Mouse (Mus musculus) liver, embryonic 14.5 days (tissue): Measurements from ENCODE around the gene Tgfbr1. TPM values are rescaled to one million over a fixed set of nuclear protein-coding genes. Genes with fewer than 3 reads are reported as not detected.

Experiments
- ATAC-seq: fragments of 200-750 bp; cut with Nextera tagmentation; 2 replicates; pipeline ENCODE4 v1.8.0; 2017; ENCODE audit warnings: moderate number of reproducible peaks, mild to moderate bottlenecking, moderate library complexity; ENCODE audit not compliant: insufficient read depth
- DNase-seq, 3 experiments: peaks; one replicate each; pipeline ENCODE4 v3.0.0-alpha.2; 2012 to 2013; ENCODE audit warnings: low read depth in 3 of 3, low spot score in 3 of 3
- H3K27ac ChIP-seq: fragments of 300-500 bp; sonication (generic); 2 replicates; pipeline ENCODE4 v1.5.1; 2014; ENCODE audit warnings: moderate library complexity, mild to moderate bottlenecking, control low read depth, inconsistent platforms
- H3K27me3 ChIP-seq: fragments of 300-500 bp; sonication (generic); 2 replicates; pipeline ENCODE4 v1.6.1; 2014; ENCODE audit warnings: mild to moderate bottlenecking, low read length, moderate library complexity; ENCODE audit not compliant: control insufficient read depth, insufficient read depth
- H3K36me3 ChIP-seq: fragments of 300-500 bp; sonication (generic); replicated peaks from 2 replicates; pipeline ENCODE4 v1.6.1; 2014; ENCODE audit warnings: low read depth; ENCODE audit not compliant: control insufficient read depth, insufficient read depth
- H3K4me1 ChIP-seq, 2 experiments: fragments of 200-500 bp in 1 of 2; fragments of 300-500 bp in 1 of 2; sonication (generic) in 1 of 2; replicated peaks; 2 replicates each; pipeline ENCODE4 v1.6.1; 2012 to 2014; ENCODE audit warnings: antibody characterized with exemption in 1 of 2, inconsistent platforms in 1 of 2, low read length in 1 of 2; ENCODE audit not compliant: control insufficient read depth in 2 of 2, insufficient read depth in 2 of 2
- H3K4me2 ChIP-seq: fragments of 300-500 bp; sonication (generic); 2 replicates; pipeline ENCODE4 v1.6.1; 2014; ENCODE audit warnings: low read depth, mild to moderate bottlenecking, control low read depth, moderate library complexity
- H3K4me3 ChIP-seq, 2 experiments: fragments of 200-500 bp in 1 of 2; fragments of 300-500 bp in 1 of 2; sonication (generic) in 1 of 2; 2 replicates each; pipeline ENCODE4 v1.5.1; 2012 to 2014; ENCODE audit warnings: low read depth in 2 of 2, low read length in 2 of 2, mild to moderate bottlenecking in 2 of 2, control low read depth in 1 of 2, inconsistent platforms in 1 of 2, moderate library complexity in 1 of 2; ENCODE audit not compliant: insufficient read depth in 1 of 2
- H3K9ac ChIP-seq: fragments of 300-500 bp; sonication (generic); replicated peaks from 2 replicates; pipeline ENCODE4 v1.6.1; 2014; ENCODE audit warnings: mild to moderate bottlenecking, control low read depth, moderate library complexity
- H3K9me3 ChIP-seq: fragments of 300-500 bp; sonication (generic); 2 replicates; pipeline ENCODE4 v1.6.1; 2016; ENCODE audit warnings: low read length, mixed read lengths; ENCODE audit not compliant: control insufficient read depth
- CTCF ChIP-seq: IDR thresholded peaks from 2 replicates; pipeline ENCODE4 v1.5.1; 2016; ENCODE audit warnings: antibody characterized with exemption, low read depth, control low read depth
- EP300 ChIP-seq: IDR thresholded peaks from 2 replicates; pipeline ENCODE4 v1.6.1; 2016; ENCODE audit warnings: antibody characterized with exemption, low read depth
- WGBS: fragments of 180-500 bp; shearing (Covaris S2); extraction: QIAGEN DNeasy Blood & Tissue Kit; methylation state at CpG from one replicate; pipeline ENCODE4 v1.1.7; 2014; ENCODE audit not compliant: insufficient replicate concordance; 5-methylcytosine and 5-hydroxymethylcytosine counted together
- polyA plus RNA-seq, 2 experiments: library from polyadenylated mRNA; depleted of rRNA in 1 of 2; stranded (reverse) in 1 of 2; unstranded in 1 of 2; fragments of >200 nt; fragmentation: Nextera tagmentation in 1 of 2; extraction: Ambion mirVana in 1 of 2; gene quantifications; 2 replicates each; pipeline versions ENCODE4 v1.2.1 to v1.2.3; 2012 to 2014

Gene Tgfbr1
- polyA plus RNA-seq, 2 experiments, result 3.2 to 5.7 TPM

DNA sequence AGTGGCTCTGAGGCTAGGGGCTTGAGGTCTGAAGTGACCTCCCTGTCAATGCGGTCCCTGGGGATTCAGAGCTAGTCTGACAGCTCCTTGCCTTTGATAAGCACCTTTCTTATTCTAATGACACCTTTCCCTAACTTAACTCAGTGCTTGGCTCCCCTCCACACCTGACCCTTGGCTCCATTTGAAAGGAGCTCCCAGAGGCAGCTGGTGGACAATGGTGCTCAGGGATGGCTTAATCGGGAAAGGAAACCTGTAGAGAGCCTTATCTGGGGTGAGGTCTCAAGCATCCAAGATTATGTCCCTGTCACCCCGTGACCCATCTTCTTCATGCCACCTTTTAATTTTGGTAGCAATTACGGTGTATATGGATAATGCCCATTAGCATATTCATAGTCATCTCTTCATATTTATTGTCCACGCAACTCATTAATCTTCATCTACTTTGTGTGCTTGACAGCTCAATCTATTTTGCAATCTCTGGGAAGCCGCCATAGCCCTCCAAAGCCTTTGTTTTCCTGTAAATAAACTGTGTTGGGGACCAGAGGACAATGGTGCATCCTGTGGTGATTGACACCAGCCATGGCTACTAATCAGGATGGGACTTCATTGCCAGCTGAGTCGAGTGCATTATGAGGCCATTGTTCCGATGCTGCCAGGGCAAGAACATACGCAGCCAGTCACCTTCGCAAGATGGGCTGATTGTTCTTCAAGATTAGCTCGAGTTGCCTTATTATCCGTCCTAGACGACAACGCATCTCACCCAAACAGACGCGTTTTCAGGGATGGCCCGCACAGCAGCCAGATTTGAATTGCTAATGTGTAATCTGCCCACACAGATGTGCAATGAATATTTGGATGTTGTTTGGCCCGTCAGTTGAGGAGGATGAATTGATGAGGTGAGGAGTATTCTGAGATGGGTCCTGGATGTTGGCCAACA lies 96.8 kb downstream of the Tgfbr1 start:
- H3K4me3 ChIP-seq, result no peak overlapping the region
- no peak overlapping the region for H3K27ac ChIP-seq
- no peak overlapping the region for H3K9ac ChIP-seq
- ATAC-seq (no peak), DNase-seq (no peak)
- no peaks in the 10 kb centered on the region for H3K4me1 ChIP-seq
- TF ChIP-seq CTCF, result no peak
- TF ChIP-seq EP300, result no peak
- no peaks in the 10 kb centered on the region for H3K27me3 ChIP-seq
- H3K36me3 ChIP-seq, result no peaks in the 10 kb centered on the region
- H3K9me3 ChIP-seq, result no peaks in the 10 kb centered on the region
- 27% methylated on average over 18 of the region's 18 CpGs for WGBS
- H3K4me2 ChIP-seq, result no peak overlapping the region

Other genes starting within 250 kb of the Tgfbr1 start
- gene Col15a1, start 145.1 kb upstream of the Tgfbr1 start, polyA plus RNA-seq (2012; rRNA removed), result 0.13 and 0.40 TPM in 2 replicates
- gene Col15a1, start 145.1 kb upstream of the Tgfbr1 start, polyA plus RNA-seq (2014; fragmentation: Nextera tagmentation; extraction: Ambion mirVana), result 0.24 and 0.29 TPM in 2 replicates
- 5.0 and 5.9 TPM in 2 replicates for gene Alg2, start 121.1 kb downstream of the Tgfbr1 start, polyA plus RNA-seq (2012; rRNA removed)
- gene Alg2, start 121.1 kb downstream of the Tgfbr1 start, polyA plus RNA-seq (2014; fragmentation: Nextera tagmentation; extraction: Ambion mirVana), result 12.0 and 12.8 TPM in 2 replicates
- 177 and 257 TPM in 2 replicates for gene Sec61b, start 121.4 kb downstream of the Tgfbr1 start, polyA plus RNA-seq (2012; rRNA removed)
- 266 and 271 TPM in 2 replicates for gene Sec61b, start 121.4 kb downstream of the Tgfbr1 start, polyA plus RNA-seq (2014; fragmentation: Nextera tagmentation; extraction: Ambion mirVana)